Mouse (Mus musculus) megakaryocyte, adult 5-6 weeks (primary cell): ENCODE data around the gene Ccm2. TPM values are rescaled to one million over a fixed set of nuclear protein-coding genes. Genes with fewer than 3 reads are reported as not detected.

Experiments used
- ATAC-seq: 2 replicates; pipeline ENCODE4 v1.8.0; 2016; ENCODE audit warnings: mild to moderate bottlenecking, inconsistent platforms; ENCODE audit not compliant: poor library complexity, severe bottlenecking
- total RNA-seq, 2 experiments: library from RNA; stranded (forward) in 1 of 2; stranded (reverse) in 1 of 2; fragments of 153-499, 151-499 nt in 1 of 2; fragments of 221-1000, 200-1000 nt in 1 of 2; gene quantifications; 2 replicates each; pipeline versions ENCODE4 v1.2.3 to v1.2.4; 2015 to 2017

Gene Ccm2
- total RNA-seq, 2 experiments from 2014 or later, result 32.2 to 63.5 TPM

DNA sequence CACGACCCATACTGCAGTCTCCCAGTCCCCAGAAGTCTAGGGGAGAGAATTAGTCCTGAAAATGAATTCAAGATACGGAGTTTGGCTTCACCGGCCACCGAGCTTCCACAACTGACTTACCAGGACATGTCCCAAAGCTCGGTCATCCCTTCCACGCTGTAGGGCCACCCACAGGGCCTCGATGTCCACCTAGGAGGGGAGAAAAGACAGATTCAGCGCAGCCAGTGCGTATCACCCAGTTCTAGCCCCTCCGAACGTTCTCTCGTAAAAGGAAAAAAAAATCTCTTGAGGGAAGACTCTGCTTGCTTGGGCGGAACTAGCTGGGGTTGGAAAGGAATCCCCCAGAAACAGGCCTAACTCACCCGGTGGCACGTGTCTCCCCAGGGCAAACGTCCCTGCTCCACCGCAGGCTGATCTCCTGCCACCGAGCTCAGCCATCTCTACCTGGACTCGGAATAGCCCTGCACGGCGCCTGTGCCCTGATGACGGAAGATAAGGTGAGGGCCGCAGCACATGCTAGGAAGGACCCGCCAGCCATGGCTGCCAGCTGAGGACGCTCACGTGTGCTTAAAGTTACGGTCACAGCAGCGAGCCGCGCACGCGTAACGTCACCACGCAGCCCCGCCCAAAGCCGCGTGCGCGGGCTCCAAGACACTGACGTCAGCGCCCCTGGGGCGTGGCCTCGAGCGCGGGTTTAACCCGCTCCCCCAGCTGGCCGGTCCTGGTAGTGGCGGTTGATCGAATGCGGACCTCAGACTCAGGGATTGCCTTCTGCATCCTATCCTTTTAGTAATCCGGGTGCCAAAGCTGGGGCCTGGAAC is 18.3 kb upstream of the Ccm2 start:
- peak; percentile 99 for ATAC-seq

- no peak for ATAC-seq
Observed at GRCm38 (mm10) chr11:6529961-6530360, 16.7 kb upstream of the Ccm2 start.

DNA sequence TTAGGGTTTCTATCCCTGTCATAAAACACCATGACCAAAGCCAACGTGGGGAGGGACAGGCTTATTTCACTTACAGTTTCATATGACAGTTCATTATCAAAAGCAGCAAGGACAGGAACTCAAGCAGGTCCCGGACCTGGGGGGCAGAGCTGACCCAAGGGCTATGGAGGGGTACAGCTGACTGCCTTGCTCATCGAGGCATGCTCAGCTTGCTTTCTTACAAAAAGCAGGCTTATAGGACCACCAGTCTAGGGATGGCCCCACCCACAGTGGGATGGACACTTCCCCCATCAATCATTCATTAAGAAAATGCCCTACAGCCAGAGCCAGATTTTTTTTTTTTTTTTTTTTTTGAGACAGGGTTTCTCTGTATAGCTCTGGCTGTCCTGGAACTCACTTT is 15.9 kb upstream of the Ccm2 start:
- ATAC-seq, result no peak

DNA sequence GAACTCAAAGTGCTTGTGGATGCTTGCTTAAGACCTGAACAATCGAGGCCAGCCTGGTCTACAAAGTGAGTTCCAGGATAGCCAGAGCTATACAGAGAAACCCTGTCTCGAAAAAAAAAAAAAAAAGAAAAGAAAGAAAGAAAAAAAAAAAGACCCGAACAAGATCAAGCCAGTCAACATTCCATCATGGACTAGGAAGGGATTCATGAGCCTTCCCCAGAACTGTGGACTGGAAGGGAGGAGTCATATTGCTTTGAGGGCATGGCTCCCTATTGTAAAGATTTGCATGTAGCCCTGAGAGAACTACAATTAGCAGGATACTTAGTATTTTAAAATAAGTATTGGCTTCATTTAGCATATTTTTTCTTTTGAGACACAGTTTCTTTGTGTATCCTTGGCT is 2.0 kb upstream of the Ccm2 start:
- no peak for ATAC-seq

GRCm38 (mm10) chr11:6545186-6545856 is 1.4 kb upstream of the Ccm2 start:
- no peak for ATAC-seq

DNA sequence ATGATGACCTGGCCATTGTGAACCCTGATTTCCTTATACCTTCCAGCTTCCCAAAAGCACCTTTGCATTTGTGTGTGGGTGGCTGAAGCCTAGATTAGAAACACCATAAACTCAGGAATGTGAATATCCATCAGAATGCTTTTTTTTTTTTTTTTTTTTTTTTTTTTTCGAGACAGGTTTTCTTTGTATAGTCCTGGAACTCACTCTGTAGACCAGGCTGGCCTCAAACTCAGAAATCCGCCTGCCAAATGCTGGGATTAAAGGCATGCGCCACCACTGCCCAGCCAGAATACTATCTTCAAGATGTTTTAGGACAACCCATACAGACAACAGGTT is 862 bp upstream of the Ccm2 start:
- no peak for ATAC-seq

GRCm38 (mm10) chr11:6547037-6547680 is 472 bp downstream of the Ccm2 start:
- peak; percentile 73 for ATAC-seq

DNA sequence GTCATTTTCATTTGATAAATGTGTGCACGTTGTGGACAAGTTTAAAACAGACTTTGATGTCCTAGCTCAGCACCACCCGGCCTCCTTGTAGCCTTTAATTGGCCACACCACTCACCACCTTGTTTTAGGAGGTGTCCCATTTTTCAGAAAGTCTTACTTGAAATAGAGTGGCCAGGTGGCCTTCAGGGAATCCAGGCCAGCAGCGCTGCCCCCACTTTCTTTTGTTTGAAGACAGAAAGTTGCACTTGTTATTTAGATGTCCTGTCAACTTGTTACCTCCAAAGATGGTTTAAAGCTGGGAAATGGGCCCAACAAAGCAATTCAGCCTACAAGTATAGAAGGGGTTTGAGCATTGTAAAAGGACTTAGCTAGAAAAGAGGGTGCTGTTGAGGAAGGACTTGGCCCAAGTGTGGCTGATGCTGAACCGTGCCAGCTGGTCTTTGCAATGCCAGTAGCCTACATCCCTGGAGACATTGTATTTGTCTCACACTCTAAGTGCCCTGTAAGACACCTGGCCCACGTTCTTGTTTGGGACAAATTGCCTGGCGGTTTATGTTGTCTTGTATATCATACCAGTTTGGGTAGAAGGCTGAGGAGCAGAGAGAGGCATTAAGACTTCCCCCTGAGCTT is 1.1 kb downstream of the Ccm2 start:
- ATAC-seq, result no peak

DNA sequence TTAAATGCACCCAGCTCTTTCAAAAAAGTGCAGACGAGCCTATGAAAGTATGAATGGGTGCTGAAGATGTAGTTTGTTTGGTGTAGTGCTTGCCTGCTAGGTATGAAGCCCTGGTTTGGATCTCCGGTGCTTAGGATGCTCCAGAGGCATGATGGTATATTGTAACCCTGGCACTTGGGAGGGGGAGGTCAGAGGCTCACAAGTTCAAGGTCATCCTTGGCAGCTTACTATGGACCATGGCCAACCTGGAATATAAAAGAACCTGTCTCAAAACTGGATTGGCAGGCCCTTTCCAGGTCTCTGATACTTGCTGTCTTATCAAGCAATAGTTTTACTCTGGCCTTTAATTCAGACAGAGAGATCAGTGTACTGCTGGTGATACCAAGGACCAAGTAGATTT is 3.1 kb downstream of the Ccm2 start:
- no peak for ATAC-seq

- no peak for ATAC-seq
Observed at GRCm38 (mm10) chr11:6550201-6550600, 3.5 kb downstream of the Ccm2 start.

- ATAC-seq, result no peak
Observed at GRCm38 (mm10) chr11:6558234-6558633, 11.5 kb downstream of the Ccm2 start.

GRCm38 (mm10) chr11:6559996-6560395 is 13.3 kb downstream of the Ccm2 start:
- no peak for ATAC-seq

GRCm38 (mm10) chr11:6560655-6561360 is 14.1 kb downstream of the Ccm2 start:
- peak; percentile 77 for ATAC-seq

DNA sequence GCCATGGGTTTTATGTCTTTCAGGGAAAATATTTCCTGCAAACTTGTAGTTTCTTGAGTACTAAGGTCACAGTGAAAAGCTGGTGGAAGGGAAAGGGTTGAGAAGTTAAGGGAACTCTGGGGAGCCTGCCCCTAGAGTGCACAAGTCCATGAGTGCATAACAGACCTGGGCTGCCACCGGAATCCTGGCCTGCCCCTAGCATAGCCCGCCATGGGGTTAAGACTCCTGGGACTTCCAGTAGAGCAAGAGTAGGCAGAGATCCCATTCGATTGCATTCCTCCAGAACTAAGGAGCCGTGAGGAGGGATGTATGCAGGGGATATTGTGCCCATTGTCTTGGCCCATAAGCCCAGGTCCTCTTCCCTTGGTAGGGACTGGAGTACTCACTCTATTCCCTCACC is 14.8 kb downstream of the Ccm2 start:
- no peak for ATAC-seq

- ATAC-seq, result peak; percentile 71
Observed at GRCm38 (mm10) chr11:6562359-6562758, 15.7 kb downstream of the Ccm2 start.

DNA sequence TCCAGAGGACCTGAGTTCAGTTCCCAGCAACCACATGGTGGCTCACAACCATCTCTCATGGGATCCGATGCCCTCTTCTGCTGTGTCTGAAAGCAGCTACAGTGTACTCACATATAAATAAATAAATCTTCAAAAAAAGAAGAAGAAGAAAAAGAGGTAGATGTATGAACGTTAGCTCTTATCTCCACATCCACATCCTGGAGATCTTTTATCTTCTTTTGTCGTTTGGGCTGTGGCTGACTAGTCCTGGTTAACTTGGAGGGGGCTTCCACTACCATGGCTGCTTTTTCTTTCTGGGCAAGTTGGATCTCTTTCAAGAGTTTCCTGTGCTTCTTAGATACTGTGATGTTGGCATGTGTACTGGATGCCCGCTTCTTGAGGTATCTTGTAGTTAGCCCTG is 16.5 kb downstream of the Ccm2 start:
- ATAC-seq, result no peak

DNA sequence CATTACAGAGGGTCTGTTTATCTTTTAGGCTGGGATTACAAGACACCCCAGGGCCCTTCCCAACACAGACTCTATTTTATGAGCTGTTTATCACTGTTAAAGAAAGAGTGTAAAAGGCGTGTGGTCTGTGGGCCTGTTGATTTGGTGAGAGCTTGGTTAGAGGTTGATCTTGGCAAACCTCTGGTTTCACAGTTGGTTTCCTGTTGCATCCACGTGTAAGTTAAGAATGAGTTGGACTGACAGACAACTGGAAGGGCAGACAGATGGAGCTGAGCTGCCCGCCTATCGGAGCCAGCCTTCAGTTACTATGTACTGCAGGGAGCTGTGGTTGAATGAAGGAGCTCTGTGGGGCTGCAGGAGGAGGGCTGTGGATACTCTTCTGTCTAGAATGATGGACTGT is 19.8 kb downstream of the Ccm2 start:
- no peak for ATAC-seq

GRCm38 (mm10) chr11:6567951-6568350 is 21.3 kb downstream of the Ccm2 start:
- peak; percentile 58 for ATAC-seq

DNA sequence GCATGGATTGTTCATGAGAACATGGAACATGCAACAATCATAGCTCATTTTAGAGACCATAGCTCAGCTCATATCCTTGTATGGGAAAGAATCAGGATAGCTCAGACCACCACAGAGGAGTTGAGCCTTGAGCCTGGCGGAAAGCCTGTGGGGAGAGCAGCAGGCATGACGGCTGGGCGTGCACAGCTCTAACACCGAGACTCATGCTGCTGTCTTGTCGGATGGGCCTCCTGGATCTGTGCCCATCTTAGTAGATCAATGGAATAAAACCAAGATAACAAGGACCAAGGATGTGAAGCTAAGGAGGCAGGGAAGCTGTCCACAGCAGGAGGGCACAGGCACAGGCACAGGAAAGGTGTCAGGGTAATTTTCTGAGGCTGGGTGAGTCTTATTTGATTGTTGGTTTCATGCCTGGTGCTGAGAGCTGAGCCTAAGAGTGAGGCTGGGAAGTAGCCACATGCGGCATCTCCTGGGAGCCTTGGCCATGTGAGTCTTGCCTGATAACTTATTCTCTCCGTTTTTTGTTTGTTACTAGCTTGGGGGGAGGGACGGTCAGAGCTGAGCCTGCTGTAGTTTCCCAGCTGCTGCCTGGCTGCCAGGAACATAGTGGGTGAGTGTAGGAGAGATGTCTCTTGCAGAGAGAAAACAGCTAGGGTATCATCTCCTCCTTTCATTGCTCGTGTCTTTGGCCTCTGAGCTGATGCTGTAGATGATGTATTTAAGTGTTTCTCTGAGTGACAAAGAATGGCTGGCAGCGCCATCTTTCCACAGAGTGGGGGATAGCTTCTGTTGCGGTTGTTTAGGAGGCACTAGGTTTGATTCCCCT is 22.1 kb downstream of the Ccm2 start:
- no peak for ATAC-seq

- no peak for ATAC-seq
Observed at GRCm38 (mm10) chr11:6569410-6569777, 22.7 kb downstream of the Ccm2 start.
